Mouse (Mus musculus): ENCODE results near the gene Slc30a4.

Gene Slc30a4

GRCm38 (mm10) chr2:122702181-122703036 lies at the start of gene Slc30a4:
Slc30a4 (minus strand) TSS chr2:122702663.
- DNase-seq (ENCODE audit: low read depth, low spot score), result no peak

GRCm38 (mm10) chr2:122746461-122746860 lies 44.0 kb upstream of the Slc30a4 start:
- DNase-seq (ENCODE audit: low read depth, low spot score), result no peak

DNA sequence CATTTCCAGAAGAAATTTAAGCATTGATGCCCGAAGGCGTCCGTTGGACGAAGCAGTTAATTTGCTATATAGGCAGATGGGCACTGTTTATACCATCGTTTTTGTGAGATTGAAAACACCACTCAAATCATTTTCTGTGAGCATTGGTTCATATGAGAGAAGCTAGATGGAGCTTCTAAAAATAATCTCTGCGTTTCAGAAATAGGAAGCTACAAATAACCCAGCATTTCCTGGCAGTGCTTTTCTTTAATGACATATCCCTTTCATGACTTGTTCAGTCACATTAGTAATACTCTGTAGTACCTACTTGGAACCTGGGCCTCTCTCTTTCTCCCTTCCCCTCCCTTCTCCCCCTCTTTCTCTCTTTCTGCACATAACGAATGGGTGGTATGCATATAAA lies 36.6 kb upstream of the Slc30a4 start:
- no peak for DNase-seq (ENCODE audit: low read depth, low spot score)

- peak; percentile 90 for DNase-seq (ENCODE audit: low read depth, low spot score)
Measured at GRCm38 (mm10) chr2:122737894-122738830, 35.7 kb upstream of the Slc30a4 start, which contains the start of gene Bloc1s6. Bloc1s6 (plus strand) TSS chr2:122738503.

DNA sequence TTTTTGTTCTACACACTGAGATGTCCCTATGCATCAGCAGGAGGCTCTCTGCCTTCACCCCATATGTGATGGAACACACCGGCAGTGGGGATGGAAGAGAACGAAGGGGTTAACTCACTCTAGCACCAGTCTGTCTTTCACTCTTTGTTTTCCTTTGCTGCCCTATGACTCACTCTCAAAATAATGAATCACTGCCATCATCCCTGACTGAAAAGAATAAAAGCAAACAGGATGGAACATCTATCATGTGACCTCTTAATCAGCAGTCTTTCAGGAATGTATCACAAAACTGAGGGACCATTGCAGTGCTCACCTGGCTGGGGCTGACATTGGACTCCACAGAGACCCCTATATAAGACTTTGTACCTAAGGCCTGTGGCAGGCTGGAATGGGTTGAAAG lies 29.0 kb upstream of the Slc30a4 start:
- no peak for DNase-seq (ENCODE audit: low read depth, low spot score)

GRCm38 (mm10) chr2:122725604-122726003 lies 23.1 kb upstream of the Slc30a4 start:
- no peak for DNase-seq (ENCODE audit: low read depth, low spot score)

GRCm38 (mm10) chr2:122720564-122720963 lies 18.1 kb upstream of the Slc30a4 start:
- no peak for DNase-seq (ENCODE audit: low read depth, low spot score)

DNA sequence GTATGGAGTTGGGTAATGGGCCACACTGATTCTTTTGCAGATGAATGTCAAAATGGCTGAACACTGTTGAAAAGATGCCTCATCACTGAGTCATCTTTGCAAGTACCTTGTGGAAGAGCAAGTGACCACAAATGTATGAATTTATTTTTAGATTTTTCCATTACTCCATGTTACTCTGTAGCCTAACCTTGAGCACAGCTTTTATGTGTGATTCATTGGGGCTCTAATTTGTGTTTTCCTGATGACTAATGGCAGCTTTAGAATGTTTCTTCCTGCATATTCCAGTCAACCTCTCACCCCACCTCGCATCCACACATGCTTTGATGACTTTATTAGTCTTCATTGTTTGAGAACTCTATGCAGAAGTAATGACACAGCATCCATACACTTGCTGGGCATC lies 16.8 kb upstream of the Slc30a4 start:
- no peak for DNase-seq (ENCODE audit: low read depth, low spot score)

DNA sequence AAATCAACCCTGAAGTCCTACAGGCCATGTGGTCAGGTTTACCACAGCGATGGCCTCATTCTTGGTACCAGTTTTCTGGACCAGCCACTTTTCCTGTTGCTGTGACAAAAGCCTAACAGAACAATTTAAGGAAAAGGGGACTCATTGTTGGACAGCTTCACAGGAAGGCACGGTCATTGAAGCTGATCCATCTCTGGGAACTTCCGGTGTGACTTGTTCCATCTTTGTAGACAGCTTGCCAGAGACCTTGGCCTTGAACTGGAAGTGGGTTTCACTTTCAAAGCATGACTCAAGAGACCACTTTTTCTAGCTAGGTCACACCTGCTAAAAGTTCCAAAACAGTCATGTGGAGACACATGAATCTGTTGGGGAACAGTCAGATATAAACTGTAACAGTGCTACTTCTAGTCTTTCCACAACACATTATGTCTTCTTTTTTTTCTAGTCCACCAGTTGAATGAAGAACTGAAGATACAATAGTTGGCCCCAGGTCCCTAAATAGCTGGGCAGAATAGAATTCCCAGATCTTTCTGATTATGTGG lies 13.9 kb upstream of the Slc30a4 start:
- DNase-seq (ENCODE audit: low read depth, low spot score), result no peak

DNA sequence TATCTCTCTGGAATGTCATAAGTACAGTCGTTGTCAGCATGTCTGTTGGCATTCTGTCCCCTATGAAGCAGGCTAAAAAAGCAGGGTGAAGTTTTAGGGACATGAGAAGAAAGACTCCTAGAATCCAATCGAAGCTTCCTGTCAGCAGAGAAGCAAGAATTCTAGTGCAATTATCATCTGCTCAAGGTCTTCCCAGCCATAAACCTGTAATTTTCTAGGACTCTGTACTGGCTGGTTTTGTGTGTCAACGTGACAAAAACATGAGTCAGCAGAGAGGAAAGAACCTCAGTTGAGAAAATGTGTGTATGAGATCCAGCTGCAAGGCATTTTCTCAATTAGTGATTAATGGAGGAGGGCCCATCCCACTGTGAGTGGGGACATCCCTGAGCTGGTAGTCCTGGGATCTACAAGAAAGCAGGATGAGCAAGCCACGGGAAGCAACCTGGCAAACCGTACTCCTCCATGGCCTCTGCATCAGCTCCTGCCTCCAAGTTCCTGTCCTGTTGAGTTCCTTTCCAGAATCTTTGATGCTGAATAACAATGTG lies 12.8 kb upstream of the Slc30a4 start:
- DNase-seq (ENCODE audit: low read depth, low spot score), result no peak

DNA sequence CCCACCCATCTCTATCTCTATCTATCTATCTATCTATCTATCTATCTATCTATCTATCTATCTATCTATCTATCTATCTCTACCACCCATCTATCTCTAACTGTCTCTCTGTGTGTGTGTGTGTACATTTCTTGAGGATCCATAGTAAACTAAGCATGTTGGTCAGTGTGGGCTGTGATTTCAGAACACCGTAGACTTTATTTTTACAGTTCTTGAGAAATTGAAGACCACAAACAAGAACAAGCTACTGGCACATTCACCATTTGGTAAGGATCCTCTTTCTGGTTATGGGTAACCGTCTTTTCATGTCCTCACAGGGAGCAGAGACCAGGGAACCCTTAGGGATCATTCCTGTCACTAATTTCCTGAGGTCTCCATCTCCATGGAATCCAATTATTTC lies 10.4 kb upstream of the Slc30a4 start:
- DNase-seq (ENCODE audit: low read depth, low spot score), result no peak

DNA sequence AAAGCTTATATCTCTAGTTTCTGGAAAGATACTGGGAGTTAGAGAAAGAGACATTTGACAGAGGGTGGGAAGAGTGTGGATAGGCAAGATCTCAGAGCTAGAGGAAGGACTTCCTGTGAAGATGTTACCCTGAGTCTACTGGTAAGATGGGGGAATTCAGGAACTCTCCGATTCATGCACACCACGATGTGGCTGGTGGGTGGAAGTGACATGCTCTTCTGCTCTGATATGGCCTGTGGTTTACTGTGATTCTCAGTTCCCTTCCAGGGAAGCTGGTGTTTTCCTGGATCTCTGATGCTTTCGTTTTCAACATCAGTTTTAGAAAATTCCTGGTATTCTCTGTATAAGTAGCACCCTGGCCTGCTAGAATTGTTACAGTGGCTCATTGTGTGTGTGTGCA lies 9.4 kb upstream of the Slc30a4 start:
- DNase-seq (ENCODE audit: low read depth, low spot score), result no peak

DNA sequence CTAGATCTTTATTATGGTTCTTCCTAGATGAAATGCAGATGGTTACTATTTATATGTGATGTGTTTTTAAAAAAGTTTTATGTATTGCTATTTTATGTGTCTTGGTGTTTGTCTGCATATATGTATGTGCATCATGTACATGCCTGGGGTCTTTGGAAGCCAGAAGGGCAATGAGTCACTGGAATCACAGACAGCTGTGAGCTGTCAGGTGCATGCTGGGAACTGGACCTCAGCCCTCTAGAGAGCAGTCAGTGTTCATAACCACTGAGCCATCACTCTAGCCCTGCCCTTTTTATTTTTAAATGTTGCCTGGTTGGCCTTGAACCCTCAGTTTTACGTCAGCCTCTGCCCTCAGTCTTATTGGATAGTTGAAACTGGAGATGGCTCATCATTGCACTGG lies 6.7 kb upstream of the Slc30a4 start:
- no peak for DNase-seq (ENCODE audit: low read depth, low spot score)

- DNase-seq (ENCODE audit: low read depth, low spot score), result no peak
Measured at GRCm38 (mm10) chr2:122708080-122708479, 5.6 kb upstream of the Slc30a4 start.

DNA sequence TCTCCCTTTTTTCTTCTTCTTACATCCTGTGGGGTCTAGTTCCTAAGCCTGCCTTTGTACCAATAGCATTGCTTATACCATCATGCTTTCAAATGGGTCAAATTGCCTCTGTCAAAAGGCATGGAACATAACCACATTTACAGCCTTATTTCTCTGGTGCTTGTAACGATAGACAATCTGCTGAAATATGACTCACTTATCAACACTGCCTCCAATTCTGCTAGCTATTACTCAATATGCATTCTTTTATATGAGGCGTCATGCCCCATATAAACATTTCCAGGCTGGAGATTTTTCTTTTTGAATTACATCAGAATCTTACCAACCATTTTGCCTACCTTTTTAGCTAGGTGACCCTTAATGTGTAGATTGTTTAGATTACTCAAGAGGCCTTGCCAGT lies 2.1 kb upstream of the Slc30a4 start:
- DNase-seq (ENCODE audit: low read depth, low spot score), result no peak

- DNase-seq (ENCODE audit: low read depth, low spot score), result no peak
Measured at GRCm38 (mm10) chr2:122701871-122702180, 637 bp downstream of the Slc30a4 start.

DNA sequence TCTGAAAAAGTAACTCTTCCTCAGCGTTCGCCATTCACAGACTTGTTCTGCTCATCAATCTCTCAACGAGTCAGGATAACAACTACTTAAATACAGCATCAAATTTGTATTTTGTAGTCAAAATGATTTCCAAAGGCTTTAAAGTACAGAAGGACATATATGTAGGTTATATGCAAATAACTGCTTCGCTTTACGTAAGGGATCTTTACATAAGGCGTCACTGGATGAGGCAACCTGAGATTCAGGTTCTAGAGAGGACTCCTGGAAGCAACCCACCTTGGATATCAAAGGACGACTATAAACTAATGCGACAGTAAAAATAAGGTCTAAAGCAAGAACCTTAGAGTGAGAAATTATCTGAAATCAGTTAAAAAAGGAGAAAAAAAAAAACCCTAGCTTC lies 1.5 kb downstream of the Slc30a4 start:
- no peak for DNase-seq (ENCODE audit: low read depth, low spot score)

- no peak for DNase-seq (ENCODE audit: low read depth, low spot score)
Measured at GRCm38 (mm10) chr2:122697526-122697925, 4.9 kb downstream of the Slc30a4 start.

- DNase-seq (ENCODE audit: low read depth, low spot score), result no peak
Measured at GRCm38 (mm10) chr2:122686665-122687064, 15.8 kb downstream of the Slc30a4 start.

- DNase-seq (ENCODE audit: low read depth, low spot score), result no peak
Measured at GRCm38 (mm10) chr2:122683641-122684040, 18.8 kb downstream of the Slc30a4 start.

- DNase-seq (ENCODE audit: low read depth, low spot score), result no peak
Measured at GRCm38 (mm10) chr2:122682520-122682919, 19.9 kb downstream of the Slc30a4 start.

Measured in brain, embryonic 18.5 days (tissue).